Mouse (Mus musculus) c-Kit-negative CD71-positive TER-119-positive erythroid progenitor cells, embryonic 14.5 days (primary cell): ENCODE data around the gene 5730507C01Rik.
"Not testable (repeated sequence)": the region's sequence is repeated elsewhere in the genome, so short reads cannot be mapped to it uniquely, and the experiment has no call there.

Experiments
- DNase-seq: peaks from one replicate; pipeline ENCODE4 v3.0.0-alpha.2; 2013; ENCODE audit warnings: low read depth, low spot score

The 5730507C01Rik gene

DNA sequence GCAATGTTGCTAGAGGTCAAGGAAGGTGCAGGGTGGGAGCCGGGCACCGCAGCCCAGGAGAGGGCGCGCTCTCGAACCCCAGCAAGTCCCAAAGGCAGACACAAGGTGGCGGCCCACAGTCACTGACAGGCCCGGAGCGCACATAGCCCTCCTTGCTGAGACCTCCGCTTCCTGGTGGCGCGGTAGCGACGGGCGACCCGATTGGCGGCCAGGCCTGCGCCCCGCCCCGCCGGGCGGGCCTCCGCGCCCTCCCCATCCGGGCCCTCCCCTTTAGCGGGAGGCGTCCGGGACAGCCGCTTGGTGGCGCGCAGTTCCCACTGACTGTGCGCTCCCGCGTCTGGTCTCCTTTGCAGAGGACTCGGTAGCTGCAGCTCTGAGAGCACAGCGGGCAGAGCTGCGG lies at the start of gene 5730507C01Rik:
Gene 5730507C01Rik (plus strand): TSS at position 340 of the 400 bp plus-strand sequence.
- DNase-seq, result no peak

DNA sequence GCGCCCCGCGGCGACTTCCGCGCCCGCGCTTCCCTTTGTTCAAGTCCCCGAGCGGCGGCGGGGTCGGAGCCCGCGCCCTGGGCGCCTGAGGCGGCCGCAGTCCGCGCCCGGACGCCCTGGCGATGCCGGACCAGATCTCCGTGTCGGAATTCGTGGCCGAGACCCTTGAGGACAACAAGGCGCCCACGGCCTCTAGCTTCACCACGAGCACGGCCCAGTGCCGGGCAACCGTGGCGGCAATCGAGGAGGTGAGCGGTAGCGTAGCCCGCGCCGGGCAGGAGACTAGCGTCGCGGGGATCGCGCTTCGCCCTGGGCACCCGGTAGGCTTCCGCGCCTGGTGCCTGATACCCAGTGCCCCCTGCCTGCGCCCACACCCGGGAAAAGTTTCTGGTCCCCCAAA lies 306 bp downstream of the 5730507C01Rik start:
- not testable (repeated sequence) for DNase-seq

DNA sequence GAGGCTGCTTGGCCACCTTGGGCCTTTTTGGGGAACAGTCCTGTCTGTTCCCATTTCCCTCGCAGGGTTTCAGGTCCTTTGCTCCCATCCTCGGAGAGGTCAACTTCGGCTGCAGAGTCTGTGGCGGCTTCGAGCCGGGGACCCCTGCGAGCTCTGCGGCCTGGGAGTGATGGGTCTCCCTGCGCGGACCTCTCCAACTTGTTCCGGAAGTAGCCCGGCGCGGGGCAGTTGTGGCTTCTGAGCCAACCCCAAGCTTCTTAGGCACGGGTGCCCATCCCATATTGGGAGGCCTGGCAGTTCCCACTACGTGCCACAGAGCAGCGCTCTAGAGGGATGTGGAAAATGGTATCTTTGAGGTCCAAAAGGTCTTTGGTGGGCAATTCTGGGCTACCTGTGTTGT lies 767 bp downstream of the 5730507C01Rik start:
- not testable (repeated sequence) for DNase-seq
